Mouse (Mus musculus) midbrain, postnatal 0 days (tissue): ENCODE data around the gene Pgap3. TPM values are rescaled to one million over a fixed set of nuclear protein-coding genes. Genes with fewer than 3 reads are reported as not detected.
"Not testable (repeated sequence)": the region's sequence is repeated elsewhere in the genome, so short reads cannot be mapped to it uniquely, and the experiment has no call there.

Experiments used
- ATAC-seq: fragments of 200-750 bp; cut with Nextera tagmentation; 2 replicates; pipeline ENCODE4 v1.8.0; 2017; ENCODE audit warnings: moderate number of reproducible peaks, mild to moderate bottlenecking, moderate TSS enrichment, moderate library complexity; ENCODE audit not compliant: low FRiP score
- DNase-seq: peaks from one replicate; pipeline ENCODE4 v3.0.0-alpha.2; 2015; ENCODE audit warnings: low spot score
- H3K27ac ChIP-seq: fragments of 300-500 bp; sonication (generic); 2 replicates; pipeline ENCODE4 v1.5.1; 2014; ENCODE audit warnings: low read depth, mild to moderate bottlenecking, low read length, mixed read lengths
- H3K27me3 ChIP-seq: fragments of 300-500 bp; sonication (generic); 2 replicates; pipeline ENCODE4 v1.6.1; 2014; ENCODE audit warnings: low read length, control low read depth, mixed read lengths; ENCODE audit not compliant: insufficient read depth
- H3K36me3 ChIP-seq: fragments of 300-500 bp; sonication (generic); 2 replicates; pipeline ENCODE4 v1.6.1; 2014; ENCODE audit warnings: low read length, control low read depth, mixed read lengths; ENCODE audit not compliant: insufficient read depth
- H3K4me1 ChIP-seq: fragments of 300-500 bp; sonication (generic); 2 replicates; pipeline ENCODE4 v1.6.1; 2014; ENCODE audit warnings: mild to moderate bottlenecking, control low read depth, antibody characterized with exemption, low read length, mixed read lengths; ENCODE audit not compliant: insufficient read depth
- H3K4me2 ChIP-seq: fragments of 300-500 bp; sonication (generic); 2 replicates; pipeline ENCODE4 v1.6.1; 2014; ENCODE audit warnings: low read depth, mild to moderate bottlenecking, low read length, mixed read lengths; ENCODE audit not compliant: poor library complexity, severe bottlenecking
- H3K4me3 ChIP-seq: fragments of 300-500 bp; sonication (generic); 2 replicates; pipeline ENCODE4 v1.5.1; 2014; ENCODE audit warnings: low read depth, mild to moderate bottlenecking, low read length, moderate library complexity
- H3K9ac ChIP-seq: fragments of 300-500 bp; sonication (generic); replicated peaks from 2 replicates; pipeline ENCODE4 v1.6.1; 2014; ENCODE audit warnings: mild to moderate bottlenecking, low read length, moderate library complexity, mixed read lengths; ENCODE audit not compliant: poor library complexity, severe bottlenecking
- H3K9me3 ChIP-seq: fragments of 300-500 bp; sonication (generic); 2 replicates; pipeline ENCODE4 v1.6.1; 2016; ENCODE audit warnings: low read length, control low read depth
- CTCF ChIP-seq: IDR thresholded peaks from 2 replicates; pipeline ENCODE4 v1.5.1; 2016; ENCODE audit warnings: antibody characterized with exemption, mild to moderate bottlenecking
- WGBS: fragments of 180-500 bp; shearing (Covaris S2); extraction: QIAGEN DNeasy Blood & Tissue Kit; methylation state at CpG from one replicate; pipeline ENCODE4 v1.1.7; 2014; 5-methylcytosine and 5-hydroxymethylcytosine counted together
- polyA plus RNA-seq: library from polyadenylated mRNA; unstranded; fragments of >200 nt; fragmentation: Nextera tagmentation; extraction: Ambion mirVana; gene quantifications from 2 replicates; pipeline ENCODE4 v1.2.1, GENCODE M21; 2015
- total RNA-seq: library from RNA; depleted of rRNA; stranded (reverse); fragments of >200 nt; gene quantifications from 2 replicates; pipeline ENCODE4 v1.2.3, GENCODE M21; 2014

The Pgap3 gene
- total and polyA plus RNA-seq, 2 experiments from 2014 or later, result 7.0 to 10.9 TPM

DNA sequence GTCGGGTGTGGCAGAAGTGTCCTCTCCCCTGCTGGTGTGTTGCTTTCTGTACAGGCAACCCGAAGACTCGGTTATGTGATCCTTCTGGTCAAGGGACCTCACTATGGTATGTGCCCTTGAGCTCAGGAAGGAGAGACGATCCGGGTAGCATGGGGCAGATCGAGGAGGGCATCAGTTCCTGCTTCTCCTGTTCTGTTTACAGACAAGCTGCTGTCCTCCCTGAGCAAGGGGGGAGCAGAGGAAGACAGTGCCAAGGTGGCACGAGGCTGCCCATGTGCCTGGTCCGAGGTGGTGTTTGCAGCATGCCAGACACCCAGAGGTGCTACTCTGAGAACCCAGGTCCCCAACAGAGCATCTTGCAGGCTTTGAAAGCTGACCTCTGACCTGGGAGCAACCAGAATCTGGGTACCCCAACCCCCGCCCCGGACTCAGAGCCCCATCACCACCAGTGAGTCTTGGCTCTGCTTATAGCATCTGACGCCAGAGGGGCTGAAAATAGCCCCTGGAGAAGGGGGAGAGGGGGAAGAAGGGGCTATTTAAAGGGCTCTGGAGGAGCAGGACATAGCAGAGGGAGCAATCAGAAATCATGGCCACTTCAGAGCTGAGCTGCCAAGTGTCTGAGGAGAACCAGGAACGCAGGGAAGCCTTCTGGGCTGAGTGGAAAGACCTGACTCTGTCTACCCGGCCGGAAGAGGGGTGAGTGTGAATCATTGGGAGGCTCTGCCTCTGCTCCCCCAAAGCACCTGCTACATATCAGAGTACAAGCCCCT is 16.8 kb downstream of the Pgap3 start, which contains the start of gene Tcap:
Tcap (plus strand) TSS at position 551 of the 770 bp plus-strand sequence.
- Histone ChIP-seq H3K27ac (no peak within 1 kb of the TSS), H3K4me1 (no peaks in the 10 kb centered on the region), H3K9me3 (no peaks in the 10 kb centered on the region), H3K9ac (no peak within 1 kb of the TSS), H3K4me2 (no peak within 1 kb of the TSS), H3K27me3 (peaks cover 12% of the 10 kb centered on the region), H3K4me3 (no peak within 1 kb of the TSS), H3K36me3 (peaks cover 23% of the 10 kb centered on the region)
- 72% methylated on average over 14 of the region's 14 CpGs for WGBS
- DNase-seq (no peak), ATAC-seq (no peak)
- TF ChIP-seq CTCF, result no peak

DNA sequence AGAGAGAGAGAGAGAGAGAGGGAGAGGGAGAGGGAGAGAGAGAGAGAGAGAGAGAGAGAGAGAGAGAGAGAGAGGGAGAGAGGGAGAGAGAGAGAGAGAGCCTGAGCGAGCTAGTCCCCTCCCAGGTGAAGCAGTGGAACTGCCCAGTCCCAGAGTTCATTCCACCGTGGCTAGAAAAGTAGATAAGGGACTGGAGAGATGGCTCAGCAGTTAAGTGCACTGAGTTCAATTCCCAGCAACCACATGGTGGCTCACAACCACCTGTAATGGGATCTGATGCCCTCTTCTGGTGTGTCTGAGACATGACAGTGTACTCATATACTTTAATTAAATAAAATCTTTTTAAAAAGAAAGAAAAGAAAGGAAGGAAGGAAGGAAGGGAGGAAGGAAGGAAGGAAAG is 17.9 kb downstream of the Pgap3 start:
- not testable (repeated sequence) for H3K27ac ChIP-seq, H3K4me1 ChIP-seq, ATAC-seq, DNase-seq, H3K4me2 ChIP-seq, H3K27me3 ChIP-seq, H3K4me3 ChIP-seq, H3K9me3 ChIP-seq, H3K9ac ChIP-seq
- peaks cover 33% of the 10 kb centered on the region for H3K36me3 ChIP-seq
- 49% methylated on average over 2 of the region's 2 CpGs for WGBS

DNA sequence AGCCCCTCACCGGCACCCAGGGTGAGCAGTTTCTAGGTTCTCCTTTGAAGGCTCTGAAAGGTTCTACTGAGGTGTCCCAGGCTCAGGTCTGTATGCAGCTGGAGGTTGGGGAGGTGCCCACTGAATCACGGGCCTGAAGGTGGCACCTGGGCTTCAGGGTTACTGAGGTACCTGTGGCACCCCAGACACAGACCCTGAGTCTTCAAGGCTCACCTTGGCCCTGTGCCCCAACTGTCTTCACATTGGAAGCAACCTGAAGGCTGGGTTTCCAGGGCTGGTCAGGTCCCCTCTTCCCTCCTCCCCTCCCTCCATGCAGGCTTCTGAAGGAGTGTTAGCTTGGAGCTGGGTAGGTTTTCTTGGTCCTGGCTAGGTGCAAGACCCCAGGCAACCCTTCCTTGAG is 18.6 kb downstream of the Pgap3 start:
- H3K27ac ChIP-seq, result no peak overlapping the region
- ATAC-seq (no peak), DNase-seq (no peak)
- WGBS, result 96% methylated on average over 2 of the region's 2 CpGs
- no peak overlapping the region for H3K9ac ChIP-seq
- H3K36me3 ChIP-seq, result peaks cover 40% of the 10 kb centered on the region
- no peaks in the 10 kb centered on the region for H3K9me3 ChIP-seq
- no peaks in the 10 kb centered on the region for H3K4me1 ChIP-seq
- no peak overlapping the region for H3K4me3 ChIP-seq
- TF ChIP-seq CTCF, result no peak
- H3K27me3 ChIP-seq, result 0 out of 2 replicates have a peak, but pooled peaks cover 4% of the 10 kb centered on the region
- no peak overlapping the region for H3K4me2 ChIP-seq

DNA sequence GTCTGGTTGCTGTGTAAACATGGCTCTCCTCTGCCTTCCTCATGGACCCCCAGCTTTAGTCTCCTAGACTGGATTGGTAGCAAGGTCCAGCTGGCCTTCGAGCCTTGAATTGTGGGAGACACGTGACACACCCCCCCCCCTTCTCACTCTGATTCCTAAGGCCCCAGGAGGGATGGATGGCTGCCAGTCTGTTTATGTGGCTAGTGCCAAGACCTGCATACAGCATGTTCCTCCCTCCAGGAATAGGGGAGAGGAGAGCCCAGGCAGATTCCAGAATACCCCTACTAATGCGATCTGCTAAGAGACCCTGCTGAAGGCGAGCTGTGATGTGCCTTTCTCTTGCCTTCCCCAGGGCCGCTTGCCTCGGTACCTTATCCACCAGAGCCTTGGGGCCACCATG is 20.2 kb downstream of the Pgap3 start:
- H3K4me2 ChIP-seq, result no peak overlapping the region
- 67% methylated on average over 6 of the region's 6 CpGs for WGBS
- peak; percentile 91 for DNase-seq
- no peaks in the 10 kb centered on the region for H3K4me1 ChIP-seq
- no peak for TF ChIP-seq CTCF
- no peak overlapping the region for H3K4me3 ChIP-seq
- no peak; the same call in 1 of the 2 replicates for ATAC-seq
- no peak overlapping the region for H3K27ac ChIP-seq
- H3K27me3 ChIP-seq, result no peaks in the 10 kb centered on the region
- H3K9ac ChIP-seq, result no peak overlapping the region
- peaks cover 50% of the 10 kb centered on the region for H3K36me3 ChIP-seq
- no peaks in the 10 kb centered on the region for H3K9me3 ChIP-seq

DNA sequence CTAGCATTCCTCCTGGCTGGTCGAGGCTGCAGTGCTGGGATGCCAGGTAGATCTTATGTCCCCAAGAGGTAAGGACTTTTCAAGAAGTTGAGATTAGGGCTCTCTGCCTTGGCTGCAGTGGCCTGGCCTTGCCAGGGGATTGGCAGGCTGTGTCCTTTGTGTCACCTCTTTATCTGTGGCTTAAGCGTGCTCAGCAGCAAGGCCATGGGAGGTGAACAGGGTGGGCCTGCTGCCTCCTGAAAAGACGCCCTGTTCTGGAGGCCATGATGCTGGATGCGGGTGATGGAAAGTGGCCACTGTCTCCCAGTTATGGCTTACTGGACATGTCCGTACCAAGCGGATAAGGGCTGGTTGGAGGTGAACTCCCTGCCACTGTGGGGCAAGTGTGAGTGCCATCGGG is 20.9 kb downstream of the Pgap3 start:
- Histone ChIP-seq H3K36me3 (peaks cover 57% of the 10 kb centered on the region), H3K9me3 (no peaks in the 10 kb centered on the region), H3K4me2 (no peak overlapping the region), H3K4me3 (no peak overlapping the region), H3K27ac (no peak overlapping the region), H3K4me1 (no peaks in the 10 kb centered on the region), H3K27me3 (no peaks in the 10 kb centered on the region), H3K9ac (no peak overlapping the region)
- ATAC-seq (no peak), DNase-seq (no peak)
- whole genome bisulfite sequencing, result 88% methylated on average over 7 of the region's 7 CpGs
- TF ChIP-seq CTCF, result no peak

DNA sequence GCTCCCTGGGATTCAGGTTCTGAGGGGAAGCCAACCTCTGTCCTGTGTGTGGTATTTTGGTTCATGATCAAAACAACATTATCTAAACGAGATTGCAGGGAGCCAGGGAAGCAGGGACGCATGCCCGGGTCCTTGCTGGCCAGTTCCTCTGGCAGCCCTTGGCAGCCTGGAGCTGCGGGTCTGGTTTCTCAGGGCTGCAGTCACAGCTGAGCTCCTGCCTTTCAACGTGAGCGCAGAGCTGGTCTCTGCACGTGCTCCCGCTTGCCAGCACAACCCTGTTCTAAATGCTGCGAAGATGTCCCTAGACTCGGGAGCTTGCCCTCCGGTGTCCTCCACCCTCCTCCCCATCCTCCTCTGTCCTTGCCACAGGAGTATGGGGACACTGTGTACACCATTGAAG is 22.5 kb downstream of the Pgap3 start:
- DNase-seq (no peak), ATAC-seq (no peak)
- TF ChIP-seq CTCF, result no peak
- Histone ChIP-seq H3K36me3 (peaks cover 60% of the 10 kb centered on the region), H3K4me3 (no peak overlapping the region), H3K4me1 (no peaks in the 10 kb centered on the region), H3K4me2 (no peak overlapping the region), H3K27ac (no peak overlapping the region), H3K9me3 (no peaks in the 10 kb centered on the region), H3K27me3 (no peaks in the 10 kb centered on the region), H3K9ac (no peak overlapping the region)
- 87% methylated on average over 11 of the region's 11 CpGs for WGBS
